Mouse (Mus musculus) cortical plate, adult 2 months (tissue): ENCODE results near the gene Usp22. TPM values are rescaled to one million over a fixed set of nuclear protein-coding genes. Genes with fewer than 3 reads are reported as not detected.
"Not testable (repeated sequence)": the region's sequence is repeated elsewhere in the genome, so short reads cannot be mapped to it uniquely, and the experiment has no call there.

Experiments used
- H3K27ac ChIP-seq: fragments of 200-500 bp; 2 replicates; pipeline ENCODE4 v1.5.1; 2012; ENCODE audit warnings: low read length, control low read depth, inconsistent platforms; ENCODE audit not compliant: insufficient read depth
- H3K4me1 ChIP-seq: fragments of 200-500 bp; 2 replicates; pipeline ENCODE4 v1.6.1; 2011; ENCODE audit warnings: low read length; ENCODE audit not compliant: control insufficient read depth, insufficient read depth
- H3K4me3 ChIP-seq: fragments of 200-500 bp; 2 replicates; pipeline ENCODE4 v1.5.1; 2011; ENCODE audit warnings: mild to moderate bottlenecking, low read length, control low read depth; ENCODE audit not compliant: insufficient read depth
- CTCF ChIP-seq: fragments of 200-500 bp; IDR thresholded peaks from 2 replicates; pipeline ENCODE4 v1.5.1; 2011; ENCODE audit warnings: mild to moderate bottlenecking, control low read depth, low read length; ENCODE audit not compliant: insufficient read depth; ENCODE audit errors: extremely low read depth
- POLR2A ChIP-seq: fragments of 200-500 bp; IDR thresholded peaks from 2 replicates; pipeline ENCODE4 v1.6.1; 2011; ENCODE audit warnings: mild to moderate bottlenecking, low read length, control low read depth; ENCODE audit not compliant: insufficient read depth; ENCODE audit errors: extremely low read depth
- polyA plus RNA-seq: library from polyadenylated mRNA; depleted of rRNA; stranded (reverse); fragments of >200 nt; gene quantifications from 2 replicates; pipeline ENCODE4 v1.2.3, GENCODE M21; 2012

Usp22 gene
- polyA plus RNA-seq, 1 experiment = 152 TPM

- TF ChIP-seq CTCF (no peak), POLR2A (no peak)
- H3K4me3 ChIP-seq = no peak overlapping the region
- no peaks in the 10 kb centered on the region for H3K4me1 ChIP-seq
- no peak overlapping the region for H3K27ac ChIP-seq
Observed at GRCm38 (mm10) chr11:61192779-61193178, 17.9 kb upstream of the Usp22 start.

GRCm38 (mm10) chr11:61192123-61192522, 17.3 kb upstream of the Usp22 start:
- H3K27ac ChIP-seq, H3K4me3 ChIP-seq, H3K4me1 ChIP-seq: not testable (repeated sequence)

GRCm38 (mm10) chr11:61190776-61191175, 15.9 kb upstream of the Usp22 start:
- no peaks in the 10 kb centered on the region for H3K4me1 ChIP-seq
- H3K4me3 ChIP-seq = no peak overlapping the region
- TF ChIP-seq CTCF (no peak), POLR2A (no peak)
- H3K27ac ChIP-seq = no peak overlapping the region

- no peak for TF ChIP-seq POLR2A
- no peak for TF ChIP-seq CTCF
- no peaks in the 10 kb centered on the region for H3K4me1 ChIP-seq
- no peak overlapping the region for H3K27ac ChIP-seq
- H3K4me3 ChIP-seq = no peak overlapping the region
Observed at GRCm38 (mm10) chr11:61183820-61184219, 9.0 kb upstream of the Usp22 start.

GRCm38 (mm10) chr11:61181624-61182023, 6.8 kb upstream of the Usp22 start:
- Histone ChIP-seq H3K4me3 (no peak overlapping the region), H3K4me1 (no peaks in the 10 kb centered on the region), H3K27ac (no peak overlapping the region)
- TF ChIP-seq POLR2A = no peak
- no peak for TF ChIP-seq CTCF

GRCm38 (mm10) chr11:61180361-61180760, 5.5 kb upstream of the Usp22 start:
- Histone ChIP-seq H3K27ac (no peak overlapping the region), H3K4me1 (no peaks in the 10 kb centered on the region; the same call in 1 of the 2 replicates), H3K4me3 (no peak overlapping the region)
- no peak for TF ChIP-seq POLR2A
- no peak for TF ChIP-seq CTCF

GRCm38 (mm10) chr11:61176321-61176720, 1.5 kb upstream of the Usp22 start:
- Histone ChIP-seq H3K27ac (no peak overlapping the region), H3K4me1 (peaks cover 5% of the 10 kb centered on the region), H3K4me3 (no peak overlapping the region)
- TF ChIP-seq POLR2A (no peak), CTCF (no peak)

GRCm38 (mm10) chr11:61175778-61176177, 923 bp upstream of the Usp22 start:
- Histone ChIP-seq H3K4me1 (peaks cover 5% of the 10 kb centered on the region), H3K27ac (no peak overlapping the region), H3K4me3 (peak overlapping the region; percentile 25; the same call in 1 of the 2 replicates)
- TF ChIP-seq CTCF (no peak), POLR2A (no peak)

GRCm38 (mm10) chr11:61174291-61174820, 499 bp downstream of the Usp22 start:
- H3K4me1 ChIP-seq = peaks cover 7% of the 10 kb centered on the region
- no peak for TF ChIP-seq POLR2A
- TF ChIP-seq CTCF = peak; percentile 38; the same call in 1 of the 2 replicates
- peak overlapping the region; percentile 100 for H3K4me3 ChIP-seq
- H3K27ac ChIP-seq = peak overlapping the region; percentile 99

- not testable (repeated sequence) for H3K27ac ChIP-seq, H3K4me1 ChIP-seq
- H3K4me3 ChIP-seq = peak overlapping the region; percentile 100; the same call in 1 of the 2 replicates
Observed at GRCm38 (mm10) chr11:61173477-61173876, 1.4 kb downstream of the Usp22 start.

- no peak overlapping the region for H3K27ac ChIP-seq
- no peak overlapping the region for H3K4me3 ChIP-seq
- TF ChIP-seq CTCF = no peak
- no peak for TF ChIP-seq POLR2A
- H3K4me1 ChIP-seq = peaks cover 12% of the 10 kb centered on the region
Observed at GRCm38 (mm10) chr11:61170184-61170583, 4.7 kb downstream of the Usp22 start.
